Comparison of ENCODE assay signal across 21 mouse cellular contexts in genomic region chr10:60790912-60791311, GRCm38 (mm10). TPM values are rescaled to one million over a fixed set of nuclear protein-coding genes. Genes with fewer than 3 reads are reported as not detected.
"Had no signal": no experiment of that assay in that cellular context is flagged by ENCODE, and none has a peak within 500 bp of the region (broad histone marks: within the 10 kb centered on the region; RNA-seq: fewer than 3 reads in every experiment).

No protein-coding gene starts in this region.

- DNase-seq: kidney, adult 8-10 months; kidney, postnatal 10 days; kidney, postnatal 36 days; layer of hippocampus, adult 9-11 months; liver; liver, embryonic 13.5 days; lung, embryonic 14.5 days; retina, postnatal 1 day; right cerebral cortex, postnatal 25 days; thymus, adult 2 months; thymus, postnatal 14 days; thymus, postnatal 4 days had no signal

- H3K4me2 ChIP-seq: kidney, embryonic 15.5 days; limb, embryonic 13.5 days; liver, embryonic 13.5 days; lung, embryonic 14.5 days; midbrain, embryonic 12.5 days; midbrain, embryonic 15.5 days; neural tube, embryonic 13.5 days had no signal

- H3K36me3 ChIP-seq: kidney, embryonic 15.5 days; limb, embryonic 13.5 days; liver, embryonic 13.5 days; midbrain, embryonic 12.5 days; midbrain, embryonic 15.5 days; neural tube, embryonic 13.5 days had no signal

- H3K27me3 ChIP-seq: limb, embryonic 13.5 days; liver, embryonic 13.5 days; midbrain, embryonic 15.5 days had no signal

- H3K9ac ChIP-seq: kidney, embryonic 15.5 days; limb, embryonic 13.5 days; liver, embryonic 13.5 days; lung, embryonic 14.5 days; midbrain, embryonic 12.5 days; midbrain, embryonic 15.5 days; neural tube, embryonic 13.5 days had no signal

- H3K9me3 ChIP-seq: kidney, embryonic 15.5 days; limb, embryonic 10.5 days; limb, embryonic 13.5 days; liver, embryonic 13.5 days; midbrain, embryonic 12.5 days; midbrain, embryonic 15.5 days; neural tube, embryonic 13.5 days had no signal

- H3K4me3 ChIP-seq: kidney, embryonic 15.5 days; limb, embryonic 10.5 days; limb, embryonic 13.5 days; liver, embryonic 13.5 days; midbrain, embryonic 12.5 days; midbrain, embryonic 15.5 days; neural tube, embryonic 13.5 days had no signal

- H3K27ac ChIP-seq: kidney, embryonic 15.5 days; limb, embryonic 13.5 days; liver, embryonic 13.5 days; macrophage; midbrain, embryonic 12.5 days; midbrain, embryonic 15.5 days; neural tube, embryonic 13.5 days had no signal

- ATAC-seq: lung, postnatal 0 days; midbrain, embryonic 15.5 days had no signal

RNA-seq across cellular contexts. Expression of gene Unc5b, which starts 40.5 kb away (rescaled TPM):
- total RNA-seq: neutrophil, adult 5-6 weeks had no signal
